ENCODE assay signal across 9 mouse cellular contexts in the genomic region with DNA sequence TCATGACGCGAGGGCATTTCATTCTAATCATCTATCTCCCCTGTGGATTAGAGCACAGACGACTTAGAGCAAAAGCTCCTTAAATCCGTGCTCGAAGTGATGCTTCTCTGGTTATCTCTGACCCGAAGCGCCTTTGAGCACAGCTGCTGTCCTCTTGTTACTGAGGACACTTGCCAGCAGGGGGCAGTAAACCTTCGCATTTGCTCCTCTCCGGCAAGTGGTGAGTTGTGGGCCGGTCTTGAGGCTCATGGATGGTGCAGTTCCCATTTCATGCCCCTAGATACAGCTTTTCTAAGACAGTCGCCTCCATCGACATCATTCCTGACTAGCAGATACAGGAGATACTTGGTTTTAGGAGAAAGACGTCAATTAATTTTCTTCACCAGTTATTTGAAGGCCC. TPM values are rescaled to one million over a fixed set of nuclear protein-coding genes. Genes with fewer than 3 reads are reported as not detected.
A peak's percentile ranks its signal among the peaks of the same experiment; 100 is the strongest.
DNase-seq lines count a peak whose midpoint lies in the region; ATAC-seq and TF ChIP-seq lines count a peak whose summit lies in the region.
"Had no signal": no experiment of that assay in that cellular context is flagged by ENCODE, and none has a peak within 500 bp of the region (broad histone marks: within the 10 kb centered on the region; RNA-seq: fewer than 3 reads in every experiment).

No protein-coding gene starts in this region.

- intact Hi-C loops in left cerebral cortex, adult 2 months (cut with DNase I), result loop anchor here (2.0 to 10.0 kb wide), 5 partner anchors 124 to 634 kb away; no protein-coding TSS in a partner anchor

- H3K4me1 ChIP-seq in forebrain, embryonic 15.5 days, result no peaks in the 10 kb centered on the region
- no peaks in the 10 kb centered on the region for H3K4me1 ChIP-seq in hindbrain, embryonic 15.5 days (replicated peaks)
- H3K4me1 ChIP-seq in midbrain, embryonic 13.5 days (replicated peaks), result no peaks in the 10 kb centered on the region; the same call in 1 of the 2 replicates

- H3K36me3 ChIP-seq in forebrain, embryonic 15.5 days, result no peaks in the 10 kb centered on the region
- no peaks in the 10 kb centered on the region for H3K36me3 ChIP-seq in hindbrain, embryonic 15.5 days
- no peaks in the 10 kb centered on the region for H3K36me3 ChIP-seq in midbrain, embryonic 13.5 days

- no peak overlapping the region for H3K4me2 ChIP-seq in forebrain, embryonic 15.5 days (replicated peaks)
- H3K4me2 ChIP-seq in hindbrain, embryonic 15.5 days, result no peak overlapping the region
- no peak overlapping the region for H3K4me2 ChIP-seq in midbrain, embryonic 13.5 days (replicated peaks)

- no peak overlapping the region for H3K27ac ChIP-seq in forebrain, embryonic 15.5 days (replicated peaks)
- no peak overlapping the region for H3K27ac ChIP-seq in hindbrain, embryonic 15.5 days (replicated peaks)
- H3K27ac ChIP-seq in left cerebral cortex, adult 2 months, result peak overlapping the region; percentile 45; the same call in 1 of the 2 replicates
- no peak overlapping the region for H3K27ac ChIP-seq in midbrain, embryonic 13.5 days

- H3K27me3 ChIP-seq in forebrain, embryonic 15.5 days, result no peaks in the 10 kb centered on the region
- H3K27me3 ChIP-seq in hindbrain, embryonic 15.5 days, result no peaks in the 10 kb centered on the region
- H3K27me3 ChIP-seq in midbrain, embryonic 13.5 days, result no peaks in the 10 kb centered on the region

- ATAC-seq in CD4-positive, CD25-positive, alpha-beta regulatory T cell, adult 4 months, result no peak
- ATAC-seq in cerebellum, adult (ENCODE audit: insufficient number of reproducible peaks, low FRiP score, low TSS enrichment), result peak; percentile 64
- peak; percentile 78 for ATAC-seq in forebrain, embryonic 15.5 days (replicated peaks)
- 0 out of 2 replicates have a peak, but pooled peaks have one; percentile 45 for ATAC-seq in hindbrain, embryonic 15.5 days (ENCODE audit: low FRiP score, low read depth)
- peak; percentile 78 for ATAC-seq in midbrain, embryonic 13.5 days

- H3K9me3 ChIP-seq in forebrain, embryonic 15.5 days, result no peaks in the 10 kb centered on the region
- no peaks in the 10 kb centered on the region for H3K9me3 ChIP-seq in hindbrain, embryonic 15.5 days
- no peaks in the 10 kb centered on the region for H3K9me3 ChIP-seq in midbrain, embryonic 13.5 days

- TF ChIP-seq CTCF in left cerebral cortex, adult 2 months (IDR thresholded peaks at IDR 0.05), result peak; percentile 83

- H3K9ac ChIP-seq in forebrain, embryonic 15.5 days (replicated peaks), result no peak overlapping the region
- H3K9ac ChIP-seq in hindbrain, embryonic 15.5 days, result no peak overlapping the region
- H3K9ac ChIP-seq in midbrain, embryonic 13.5 days (replicated peaks), result no peak overlapping the region

- peak; percentile 72 for DNase-seq in CD4-positive, CD25-positive, alpha-beta regulatory T cell, adult 2 months (ENCODE audit: low read depth, low spot score)
- peak; percentile 75 to 80 for DNase-seq in left cerebral cortex, adult 2 months (ENCODE audit: extremely low spot score in 1 of 2, low spot score in 2 of 2)
- DNase-seq in spleen, postnatal 4 days (ENCODE audit: low spot score in 2 of 2), result peak; percentile 20 to 69

- no peak overlapping the region for H3K4me3 ChIP-seq in forebrain, embryonic 15.5 days
- no peak overlapping the region for H3K4me3 ChIP-seq in hindbrain, embryonic 15.5 days
- no peak overlapping the region for H3K4me3 ChIP-seq in left cerebral cortex, adult 2 months
- no peak overlapping the region for H3K4me3 ChIP-seq in midbrain, embryonic 13.5 days (replicated peaks)

- 18% methylated on average over 13 of the region's 13 CpGs for WGBS in forebrain, embryonic 15.5 days
- WGBS in hindbrain, embryonic 15.5 days, result 21% methylated on average over 13 of the region's 13 CpGs
- WGBS in midbrain, embryonic 13.5 days, result 18% methylated on average over 13 of the region's 13 CpGs

RNA-seq across cellular contexts. Expression of gene Gm11042, which starts 16.8 kb away (rescaled TPM):
- polyA plus RNA-seq in CD4-positive, CD25-positive, alpha-beta regulatory T cell, adult 4 months (2017; shearing (Covaris generic)), result not detected
- not detected in 2 replicates for polyA plus RNA-seq in forebrain, embryonic 15.5 days (2015; fragmentation: Nextera tagmentation; extraction: Ambion mirVana)
- polyA plus RNA-seq in hindbrain, embryonic 15.5 days (2015; fragmentation: Nextera tagmentation; extraction: Ambion mirVana), result not detected in 2 replicates
- total RNA-seq in left cerebral cortex, adult 2 months (2021), result not detected
- not detected in 2 replicates for polyA plus RNA-seq in midbrain, embryonic 13.5 days (2015; fragmentation: Nextera tagmentation; extraction: Ambion mirVana)
- polyA plus RNA-seq: lung, embryonic 16.5 days had no signal
